Mouse (Mus musculus) CD4-positive, CD25-positive, alpha-beta regulatory T cell, adult 4 months (primary cell): ENCODE results near the gene Naa20. TPM values are rescaled to one million over a fixed set of nuclear protein-coding genes. Genes with fewer than 3 reads are reported as not detected.
A peak's percentile ranks its signal among the peaks of the same experiment; 100 is the strongest.

Experiments used
- ATAC-seq: one replicate; pipeline ENCODE4 v1.8.0; 2017
- polyA plus RNA-seq, 2 experiments: library from polyadenylated mRNA; unstranded; fragments of 100-300 nt; shearing (Covaris generic); gene quantifications; one replicate each; pipeline ENCODE4 v1.2.1; 2017

Naa20 gene
- polyA plus RNA-seq, 2 experiments from 2014 or later, result 123 to 134 TPM

DNA sequence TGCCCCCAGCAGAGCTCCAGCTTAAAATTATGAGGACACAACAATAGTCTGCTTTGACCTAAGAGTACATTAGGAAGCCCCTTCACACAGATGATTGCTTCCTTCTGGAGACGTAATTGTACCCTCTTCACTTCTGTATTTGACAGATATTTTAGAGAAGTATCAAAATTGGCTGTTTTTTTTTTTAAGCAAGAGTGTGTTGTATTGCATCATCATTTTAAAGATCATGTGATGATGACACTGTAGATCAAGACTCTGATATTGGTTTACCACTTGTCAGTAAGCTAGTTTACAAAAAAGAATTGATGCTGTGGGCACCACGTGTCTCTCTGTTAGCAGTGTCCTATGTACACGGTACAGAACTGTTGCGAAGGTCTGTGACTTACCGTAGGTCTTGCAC, 50.8 kb downstream of the Naa20 start:
- no peak for ATAC-seq

DNA sequence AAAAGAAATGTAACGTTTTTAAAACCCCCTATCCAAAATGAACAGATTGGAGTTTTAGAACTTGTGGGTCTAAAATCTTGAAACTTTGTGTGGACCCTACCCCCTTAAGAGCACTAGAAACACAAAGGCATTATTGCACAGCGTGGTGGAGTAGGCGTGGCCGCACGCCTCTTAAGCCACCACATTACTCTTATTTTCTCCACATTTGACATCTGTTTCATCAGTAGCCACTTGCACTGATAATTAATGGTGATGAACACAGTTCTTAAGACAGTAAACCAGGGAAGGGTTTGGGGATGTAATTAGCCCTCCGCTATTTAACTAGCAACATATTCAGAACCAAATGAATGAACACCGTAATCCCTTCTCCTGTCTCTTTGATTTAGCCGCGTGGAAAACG, 53.9 kb downstream of the Naa20 start:
- ATAC-seq, result no peak

DNA sequence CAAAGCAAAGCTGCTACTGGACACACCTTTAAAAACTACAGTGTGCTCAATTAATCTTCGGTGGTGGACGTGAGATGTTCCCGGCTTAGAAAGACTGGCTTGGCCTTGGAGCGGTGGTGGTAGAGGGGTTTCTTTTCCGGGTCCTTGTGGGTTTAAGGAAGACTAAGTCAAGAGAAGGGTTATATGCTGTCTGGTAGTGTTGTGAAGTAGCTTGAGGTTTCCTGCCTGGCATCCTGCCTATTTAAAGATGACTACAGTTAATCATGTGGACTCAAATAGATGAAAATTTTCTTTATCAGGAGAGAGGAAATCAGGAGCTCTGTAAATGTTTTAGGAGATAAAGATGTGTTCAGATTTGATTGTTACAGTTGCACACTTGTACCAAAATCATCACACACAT, 54.4 kb downstream of the Naa20 start:
- ATAC-seq, result no peak

GRCm38 (mm10) chr2:145957450-145957849, 55.6 kb downstream of the Naa20 start:
- peak; percentile 74 for ATAC-seq

GRCm38 (mm10) chr2:145958097-145958496, 56.2 kb downstream of the Naa20 start:
- no peak for ATAC-seq

DNA sequence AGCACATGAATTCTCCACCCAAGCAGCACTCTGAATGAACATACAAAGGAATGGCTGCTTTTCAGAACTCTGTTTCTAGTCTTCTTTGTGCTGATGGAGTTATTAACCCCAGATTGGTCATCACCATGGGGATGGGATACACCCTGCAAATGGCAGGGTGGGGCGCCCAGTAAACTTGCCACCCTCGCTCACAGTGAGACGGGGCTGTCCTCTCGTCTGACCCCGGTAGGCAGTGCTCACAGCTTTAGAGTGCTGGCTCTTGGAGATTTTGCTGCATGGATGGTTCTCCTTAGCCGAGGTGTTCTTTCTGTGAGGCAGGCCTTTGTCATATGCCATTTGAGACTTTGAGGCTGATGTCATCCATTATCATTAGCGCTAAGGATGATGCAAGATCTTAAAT, 56.7 kb downstream of the Naa20 start:
- no peak for ATAC-seq

DNA sequence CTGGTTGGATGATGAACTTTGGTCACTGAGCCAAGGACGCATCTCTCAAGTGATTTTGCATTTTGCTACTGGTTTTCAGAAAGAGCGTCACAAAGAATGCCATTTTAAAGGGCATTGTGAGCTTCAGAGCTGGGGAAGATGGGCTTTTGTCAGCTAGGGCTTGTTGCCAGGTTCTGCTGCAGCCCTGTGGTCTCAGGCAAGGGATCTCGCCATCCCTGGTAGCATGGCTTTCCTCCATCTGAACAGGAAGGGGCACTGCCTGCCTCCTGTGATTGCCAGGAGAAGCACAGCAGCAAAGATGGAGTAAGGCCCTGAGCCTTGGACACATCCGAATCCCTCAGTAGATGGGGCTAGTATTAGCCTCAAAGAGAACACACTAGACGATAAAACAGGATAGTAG, 60.0 kb downstream of the Naa20 start:
- no peak for ATAC-seq

Other genes with a start within 250 kb of the Naa20 start
- 1 to 10 TPM; 3.4 to 4.6 TPM for gene Rin2, start 226.9 kb upstream of the Naa20 start, polyA plus RNA-seq
- gene Cfap61, start 32.7 kb downstream of the Naa20 start, polyA plus RNA-seq, result not detected
- 10 to 100 TPM; 53.9 to 62.2 TPM for gene Crnkl1, start 32.9 kb downstream of the Naa20 start, polyA plus RNA-seq